Mouse (Mus musculus) midbrain, postnatal 0 days (tissue): ENCODE measurements around the gene Slc5a6. TPM values are rescaled to one million over a fixed set of nuclear protein-coding genes. Genes with fewer than 3 reads are reported as not detected.
A peak's percentile ranks its signal among the peaks of the same experiment; 100 is the strongest.

Source experiments
- ATAC-seq: fragments of 200-750 bp; cut with Nextera tagmentation; 2 replicates; pipeline ENCODE4 v1.8.0; 2017; ENCODE audit warnings: moderate number of reproducible peaks, mild to moderate bottlenecking, moderate TSS enrichment, moderate library complexity; ENCODE audit not compliant: low FRiP score
- DNase-seq: peaks from one replicate; pipeline ENCODE4 v3.0.0-alpha.2; 2015; ENCODE audit warnings: low spot score
- H3K27ac ChIP-seq: fragments of 300-500 bp; sonication (generic); 2 replicates; pipeline ENCODE4 v1.5.1; 2014; ENCODE audit warnings: low read depth, mild to moderate bottlenecking, low read length, mixed read lengths
- H3K27me3 ChIP-seq: fragments of 300-500 bp; sonication (generic); 2 replicates; pipeline ENCODE4 v1.6.1; 2014; ENCODE audit warnings: low read length, control low read depth, mixed read lengths; ENCODE audit not compliant: insufficient read depth
- H3K36me3 ChIP-seq: fragments of 300-500 bp; sonication (generic); 2 replicates; pipeline ENCODE4 v1.6.1; 2014; ENCODE audit warnings: low read length, control low read depth, mixed read lengths; ENCODE audit not compliant: insufficient read depth
- H3K4me1 ChIP-seq: fragments of 300-500 bp; sonication (generic); 2 replicates; pipeline ENCODE4 v1.6.1; 2014; ENCODE audit warnings: mild to moderate bottlenecking, control low read depth, antibody characterized with exemption, low read length, mixed read lengths; ENCODE audit not compliant: insufficient read depth
- H3K4me2 ChIP-seq: fragments of 300-500 bp; sonication (generic); 2 replicates; pipeline ENCODE4 v1.6.1; 2014; ENCODE audit warnings: low read depth, mild to moderate bottlenecking, low read length, mixed read lengths; ENCODE audit not compliant: poor library complexity, severe bottlenecking
- H3K4me3 ChIP-seq: fragments of 300-500 bp; sonication (generic); 2 replicates; pipeline ENCODE4 v1.5.1; 2014; ENCODE audit warnings: low read depth, mild to moderate bottlenecking, low read length, moderate library complexity
- H3K9ac ChIP-seq: fragments of 300-500 bp; sonication (generic); replicated peaks from 2 replicates; pipeline ENCODE4 v1.6.1; 2014; ENCODE audit warnings: mild to moderate bottlenecking, low read length, moderate library complexity, mixed read lengths; ENCODE audit not compliant: poor library complexity, severe bottlenecking
- H3K9me3 ChIP-seq: fragments of 300-500 bp; sonication (generic); 2 replicates; pipeline ENCODE4 v1.6.1; 2016; ENCODE audit warnings: low read length, control low read depth
- CTCF ChIP-seq: IDR thresholded peaks from 2 replicates; pipeline ENCODE4 v1.5.1; 2016; ENCODE audit warnings: antibody characterized with exemption, mild to moderate bottlenecking
- WGBS: fragments of 180-500 bp; shearing (Covaris S2); extraction: QIAGEN DNeasy Blood & Tissue Kit; methylation state at CpG from one replicate; pipeline ENCODE4 v1.1.7; 2014; 5-methylcytosine and 5-hydroxymethylcytosine counted together
- polyA plus RNA-seq: library from polyadenylated mRNA; unstranded; fragments of >200 nt; fragmentation: Nextera tagmentation; extraction: Ambion mirVana; gene quantifications from 2 replicates; pipeline ENCODE4 v1.2.1, GENCODE M21; 2015
- total RNA-seq: library from RNA; depleted of rRNA; stranded (reverse); fragments of >200 nt; gene quantifications from 2 replicates; pipeline ENCODE4 v1.2.3, GENCODE M21; 2014

Slc5a6 gene
- total and polyA plus RNA-seq, 2 experiments from 2014 or later, result 32.3 to 44.9 TPM

GRCm38 (mm10) chr5:31073176-31073575 lies 24.5 kb upstream of the Slc5a6 start:
- Histone ChIP-seq H3K4me3 (no peak overlapping the region), H3K4me2 (no peak overlapping the region), H3K4me1 (no peaks in the 10 kb centered on the region), H3K36me3 (peaks cover 90% of the 10 kb centered on the region), H3K9ac (no peak overlapping the region), H3K9me3 (no peaks in the 10 kb centered on the region), H3K27ac (no peak overlapping the region), H3K27me3 (no peaks in the 10 kb centered on the region)
- WGBS, result 95% methylated on average over 12 of the region's 12 CpGs
- no peak for ATAC-seq
- no peak for DNase-seq
- TF ChIP-seq CTCF, result no peak

GRCm38 (mm10) chr5:31071821-31072220 lies 23.1 kb upstream of the Slc5a6 start:
- Histone ChIP-seq H3K36me3 (peaks cover 90% of the 10 kb centered on the region), H3K4me3 (no peak overlapping the region), H3K9me3 (no peaks in the 10 kb centered on the region), H3K9ac (no peak overlapping the region), H3K27ac (no peak overlapping the region), H3K27me3 (no peaks in the 10 kb centered on the region), H3K4me2 (no peak overlapping the region), H3K4me1 (no peaks in the 10 kb centered on the region)
- no peak for ATAC-seq
- TF ChIP-seq CTCF, result no peak
- no peak for DNase-seq
- 94% methylated on average over 11 of the region's 11 CpGs for WGBS

GRCm38 (mm10) chr5:31071059-31071458 lies 22.3 kb upstream of the Slc5a6 start:
- no peak for TF ChIP-seq CTCF
- Histone ChIP-seq H3K4me2 (no peak overlapping the region), H3K27ac (no peak overlapping the region)

GRCm38 (mm10) chr5:31069810-31070209 lies 21.1 kb upstream of the Slc5a6 start:
- Histone ChIP-seq H3K4me2 (no peak overlapping the region), H3K9me3 (no peaks in the 10 kb centered on the region), H3K27me3 (no peaks in the 10 kb centered on the region), H3K4me1 (no peaks in the 10 kb centered on the region), H3K9ac (no peak overlapping the region), H3K27ac (no peak overlapping the region), H3K36me3 (peaks cover 79% of the 10 kb centered on the region), H3K4me3 (no peak overlapping the region)
- 99% methylated on average over 3 of the region's 3 CpGs for WGBS
- no peak for DNase-seq
- TF ChIP-seq CTCF, result no peak
- ATAC-seq, result no peak

More at GRCm38 (mm10) chr5:31071059-31071458, 22.3 kb upstream of the Slc5a6 start:
- ATAC-seq, result no peak
- H3K27me3 ChIP-seq, result no peaks in the 10 kb centered on the region
- no peak for DNase-seq
- H3K9me3 ChIP-seq, result no peaks in the 10 kb centered on the region
- no peak overlapping the region for H3K4me3 ChIP-seq
- H3K36me3 ChIP-seq, result peaks cover 87% of the 10 kb centered on the region
- H3K9ac ChIP-seq, result no peak overlapping the region
- 98% methylated on average over 2 of the region's 2 CpGs for WGBS
- no peaks in the 10 kb centered on the region for H3K4me1 ChIP-seq

GRCm38 (mm10) chr5:31055216-31056140 lies 6.8 kb upstream of the Slc5a6 start:
- Histone ChIP-seq H3K27ac (peak overlapping the region; percentile 59; the same call in 1 of the 2 replicates), H3K4me3 (peak overlapping the region; percentile 64), H3K9ac (peak overlapping the region; percentile 71), H3K27me3 (no peaks in the 10 kb centered on the region), H3K4me2 (peak overlapping the region; percentile 91), H3K4me1 (0 out of 2 replicates have a peak, but pooled peaks cover 7% of the 10 kb centered on the region), H3K9me3 (no peaks in the 10 kb centered on the region), H3K36me3 (peaks cover 25% of the 10 kb centered on the region)
- ATAC-seq (peak; percentile 2; the same call in 1 of the 2 replicates), DNase-seq (no peak)
- no peak for TF ChIP-seq CTCF
- WGBS, result 26% methylated on average over 19 of the region's 19 CpGs
